Mouse (Mus musculus): Measurements from ENCODE around the gene Btrc.
"Not testable (repeated sequence)": the region's sequence is repeated elsewhere in the genome, so short reads cannot be mapped to it uniquely, and the experiment has no call there.

Gene Btrc

GRCm38 (mm10) chr19:45530200-45530995 lies 166.9 kb downstream of the Btrc start:
- no peak for DNase-seq (ENCODE audit: low read depth in 1 of 2, low spot score in 2 of 2)

- no peak for DNase-seq (ENCODE audit: low read depth in 1 of 2, low spot score in 2 of 2)
Measured at GRCm38 (mm10) chr19:45531554-45531953, 168.0 kb downstream of the Btrc start.

GRCm38 (mm10) chr19:45533617-45534016 lies 170.1 kb downstream of the Btrc start:
- DNase-seq (ENCODE audit: low read depth in 1 of 2, low spot score in 2 of 2) = no peak

GRCm38 (mm10) chr19:45535214-45535735 lies 171.7 kb downstream of the Btrc start:
- no peak for DNase-seq (ENCODE audit: low read depth in 1 of 2, low spot score in 2 of 2)

- DNase-seq (ENCODE audit: low read depth in 1 of 2, low spot score in 2 of 2) = no peak
Measured at GRCm38 (mm10) chr19:45535929-45536328, 172.4 kb downstream of the Btrc start.

- no peak for DNase-seq (ENCODE audit: low read depth in 1 of 2, low spot score in 2 of 2)
Measured at GRCm38 (mm10) chr19:45537505-45537904, 174.0 kb downstream of the Btrc start.

GRCm38 (mm10) chr19:45540657-45541408 lies 177.3 kb downstream of the Btrc start:
- DNase-seq (ENCODE audit: low read depth in 1 of 2, low spot score in 2 of 2) = no peak

- DNase-seq (ENCODE audit: low read depth in 1 of 2, low spot score in 2 of 2) = no peak
Measured at GRCm38 (mm10) chr19:45541409-45542041, 178.0 kb downstream of the Btrc start.

GRCm38 (mm10) chr19:45542061-45542460 lies 178.5 kb downstream of the Btrc start:
- no peak for DNase-seq (ENCODE audit: low read depth in 1 of 2, low spot score in 2 of 2)

- peak; percentile 31 to 64 for DNase-seq (ENCODE audit: low read depth in 1 of 2, low spot score in 2 of 2)
Measured at GRCm38 (mm10) chr19:45544152-45544924, 180.8 kb downstream of the Btrc start.

- peak; percentile 53 to 72 for DNase-seq (ENCODE audit: low read depth in 1 of 2, low spot score in 2 of 2)
Measured at GRCm38 (mm10) chr19:45544925-45545321, 181.4 kb downstream of the Btrc start.

- DNase-seq (ENCODE audit: low read depth in 1 of 2, low spot score in 2 of 2) = not testable (repeated sequence)
Measured at GRCm38 (mm10) chr19:45548196-45548595, 184.7 kb downstream of the Btrc start.

- DNase-seq (ENCODE audit: low read depth in 1 of 2, low spot score in 2 of 2) = no peak
Measured at GRCm38 (mm10) chr19:45549128-45549915, 185.8 kb downstream of the Btrc start.

- DNase-seq (ENCODE audit: low read depth in 1 of 2, low spot score in 2 of 2) = no peak
Measured at GRCm38 (mm10) chr19:45549948-45550347, 186.4 kb downstream of the Btrc start.

GRCm38 (mm10) chr19:45552187-45552586 lies 188.7 kb downstream of the Btrc start:
- no peak for DNase-seq (ENCODE audit: low read depth in 1 of 2, low spot score in 2 of 2)

GRCm38 (mm10) chr19:45554136-45554535 lies 190.6 kb downstream of the Btrc start:
- no peak for DNase-seq (ENCODE audit: low read depth in 1 of 2, low spot score in 2 of 2)

GRCm38 (mm10) chr19:45560153-45560890 lies 196.8 kb downstream of the Btrc start, which contains the start of the genes Poll and Gm17018:
Gene Poll, minus strand, starts transcription at chr19:45560531.
Gene Gm17018, plus strand, starts transcription at chr19:45560615.
- DNase-seq (ENCODE audit: low read depth in 1 of 2, low spot score in 2 of 2) = peak; percentile 54 to 76

- no peak for DNase-seq (ENCODE audit: low read depth in 1 of 2, low spot score in 2 of 2)
Measured at GRCm38 (mm10) chr19:45565925-45566715, 202.6 kb downstream of the Btrc start.
